Mouse (Mus musculus): ENCODE data around the gene Olfr592. TPM values are rescaled to one million over a fixed set of nuclear protein-coding genes. Genes with fewer than 3 reads are reported as not detected.
"Not testable (repeated sequence)": the region's sequence is repeated elsewhere in the genome, so short reads cannot be mapped to it uniquely, and the experiment has no call there.

Olfr592 gene
- not detected in 2 replicates for polyA plus RNA-seq (2015; fragmentation: Nextera tagmentation; extraction: Ambion mirVana)

DNA sequence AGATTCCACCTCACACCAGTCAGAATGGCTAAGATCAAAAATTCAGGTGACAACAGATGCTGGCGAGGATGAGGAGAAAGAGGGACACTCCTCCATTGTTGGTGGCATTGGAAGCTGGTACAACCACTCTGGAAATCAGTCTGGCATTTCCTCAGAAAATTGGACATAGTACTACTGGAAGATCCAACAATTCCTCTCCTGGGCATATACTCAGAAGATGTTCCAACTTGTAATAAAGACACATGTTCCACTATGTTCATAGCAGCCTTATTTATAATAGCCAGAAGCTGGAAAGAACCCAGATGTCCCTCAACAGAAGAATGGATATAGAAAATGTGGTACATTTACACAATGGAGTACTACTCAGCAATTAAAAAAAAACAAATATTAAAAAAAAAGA, at the start of gene Olfr592:
Olfr592 (plus strand) TSS at position 301 of the 400 bp plus-strand sequence.
- not testable (repeated sequence) for ATAC-seq; H3K27me3 ChIP-seq; H3K27ac ChIP-seq; H3K9ac ChIP-seq (replicated peaks); H3K4me3 ChIP-seq (replicated peaks); H3K4me2 ChIP-seq (replicated peaks); H3K36me3 ChIP-seq; H3K9me3 ChIP-seq; H3K4me1 ChIP-seq (replicated peaks)
- 78% methylated on average over 1 of the region's 1 CpGs for WGBS

DNA sequence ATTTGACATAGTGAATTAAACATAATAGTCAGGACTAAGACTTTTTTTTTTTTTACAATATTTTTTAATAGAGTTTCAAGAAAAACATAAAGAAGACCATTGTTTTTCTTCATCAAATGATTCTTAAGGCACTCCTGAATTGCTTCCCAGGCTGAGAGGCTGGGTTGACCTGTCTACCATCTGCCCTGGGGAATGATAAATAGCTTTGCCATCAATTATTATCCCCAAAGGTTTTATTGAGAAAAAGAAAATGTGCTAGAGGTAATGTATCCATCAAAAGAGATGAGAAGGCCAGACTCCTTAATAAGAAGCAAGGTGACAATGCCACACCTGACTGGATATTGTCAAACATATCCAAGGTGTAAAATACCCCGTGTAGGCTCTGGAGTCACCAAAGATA, 44.0 kb upstream of the Olfr592 start, which contains the start of gene Olfr588-ps1:
Olfr588-ps1 (plus strand) TSS at position 301 of the 400 bp plus-strand sequence.
- H3K9me3 ChIP-seq, result no peaks in the 10 kb centered on the region
- no peak for ATAC-seq
- H3K4me3 ChIP-seq (replicated peaks), result no peak within 1 kb of the TSS
- H3K27me3 ChIP-seq, result no peaks in the 10 kb centered on the region
- no peaks in the 10 kb centered on the region for H3K4me1 ChIP-seq (replicated peaks)
- H3K9ac ChIP-seq (replicated peaks), result no peak within 1 kb of the TSS
- no peak within 1 kb of the TSS for H3K4me2 ChIP-seq (replicated peaks)
- 80% methylated on average over 1 of the region's 1 CpGs for WGBS
- no peak within 1 kb of the TSS for H3K27ac ChIP-seq
- no peaks in the 10 kb centered on the region for H3K36me3 ChIP-seq

DNA sequence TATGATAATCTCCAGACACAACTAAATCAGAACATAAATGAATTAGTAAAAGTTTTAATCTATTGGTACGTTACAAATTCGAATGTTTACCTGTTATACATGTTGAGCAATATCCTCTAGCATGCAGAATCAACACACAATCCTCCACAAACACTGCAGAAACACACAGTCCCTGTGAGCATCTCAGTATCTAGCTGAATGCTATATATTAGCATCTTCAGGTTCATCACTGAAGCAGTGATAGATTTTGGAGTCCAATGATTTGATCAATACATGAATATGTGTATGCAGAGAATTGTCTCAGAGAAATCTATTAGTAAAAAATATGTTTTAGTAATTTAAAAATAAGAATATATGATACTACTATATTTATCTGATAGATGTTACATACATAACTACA, 28.3 kb upstream of the Olfr592 start, which contains the start of gene Olfr589:
Olfr589 (minus strand) TSS at position 101 of the 400 bp plus-strand sequence.
- H3K36me3 ChIP-seq, result no peaks in the 10 kb centered on the region
- H3K27ac ChIP-seq, result no peak within 1 kb of the TSS
- ATAC-seq, result no peak
- WGBS, result 66% methylated on average over 2 of the region's 2 CpGs
- H3K4me3 ChIP-seq (replicated peaks), result no peak within 1 kb of the TSS
- H3K27me3 ChIP-seq, result no peaks in the 10 kb centered on the region
- H3K4me1 ChIP-seq (replicated peaks), result no peaks in the 10 kb centered on the region
- H3K9me3 ChIP-seq, result no peaks in the 10 kb centered on the region
- no peak within 1 kb of the TSS for H3K4me2 ChIP-seq (replicated peaks)
- no peak within 1 kb of the TSS for H3K9ac ChIP-seq (replicated peaks)

DNA sequence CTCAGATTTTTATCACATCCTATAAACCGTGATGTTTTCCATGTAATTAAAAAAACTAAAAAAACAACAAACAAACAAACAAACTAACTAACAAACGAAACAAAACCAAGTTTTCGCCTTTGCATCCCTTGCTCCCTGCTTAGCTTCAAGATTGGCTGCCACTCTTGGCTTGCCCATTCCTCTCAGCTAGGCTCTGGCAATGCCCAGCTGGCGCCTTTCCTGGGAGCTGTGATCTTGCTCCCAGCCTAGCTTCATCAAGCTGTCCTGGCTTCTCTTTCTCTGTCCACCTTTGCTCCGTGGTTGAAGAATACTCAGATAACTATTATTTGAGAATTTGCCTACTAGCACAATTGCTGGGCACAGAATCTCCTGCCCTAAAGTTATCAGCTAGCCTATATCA, 14.9 kb upstream of the Olfr592 start:
- H3K9me3 ChIP-seq, result no peaks in the 10 kb centered on the region
- no peaks in the 10 kb centered on the region for H3K27me3 ChIP-seq
- no peak overlapping the region for H3K27ac ChIP-seq
- no peak overlapping the region for H3K4me3 ChIP-seq (replicated peaks)
- ATAC-seq, result no peak
- H3K4me1 ChIP-seq (replicated peaks), result no peaks in the 10 kb centered on the region
- WGBS, result 83% methylated on average over 5 of the region's 5 CpGs
- H3K36me3 ChIP-seq, result no peaks in the 10 kb centered on the region
- no peak overlapping the region for H3K4me2 ChIP-seq (replicated peaks)
- H3K9ac ChIP-seq (replicated peaks), result no peak overlapping the region

DNA sequence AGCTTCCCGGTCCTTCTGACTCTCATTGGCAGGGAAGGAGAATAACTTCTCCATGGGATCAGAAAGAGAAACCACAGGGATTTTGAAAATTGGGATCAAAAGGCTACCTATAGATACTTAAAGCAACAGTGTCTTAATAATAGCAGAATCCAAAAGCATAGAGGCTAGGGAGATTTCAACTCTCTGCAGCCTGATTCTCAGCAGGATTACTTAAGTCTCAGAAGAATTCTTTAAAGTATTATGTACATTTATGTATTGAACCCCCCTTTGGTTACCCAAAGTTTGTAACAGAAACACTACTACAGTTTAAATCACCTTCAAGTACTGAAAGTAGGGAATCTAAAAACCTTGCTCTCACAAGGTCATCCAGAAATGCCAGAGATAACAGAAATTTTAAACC, 6.4 kb upstream of the Olfr592 start, which contains the start of gene Olfr591:
Olfr591 (minus strand) TSS at position 101 of the 400 bp plus-strand sequence.
- H3K36me3 ChIP-seq, result no peaks in the 10 kb centered on the region
- H3K4me3 ChIP-seq (replicated peaks), result no peak within 1 kb of the TSS
- H3K9ac ChIP-seq (replicated peaks), result no peak within 1 kb of the TSS
- H3K9me3 ChIP-seq, result peaks cover 10% of the 10 kb centered on the region; the same call in 1 of the 2 replicates
- no peak within 1 kb of the TSS for H3K27ac ChIP-seq
- H3K4me1 ChIP-seq (replicated peaks), result no peaks in the 10 kb centered on the region
- ATAC-seq, result no peak
- H3K27me3 ChIP-seq, result no peaks in the 10 kb centered on the region
- WGBS, result 81% methylated on average over 1 of the region's 1 CpGs
- no peak within 1 kb of the TSS for H3K4me2 ChIP-seq (replicated peaks)

DNA sequence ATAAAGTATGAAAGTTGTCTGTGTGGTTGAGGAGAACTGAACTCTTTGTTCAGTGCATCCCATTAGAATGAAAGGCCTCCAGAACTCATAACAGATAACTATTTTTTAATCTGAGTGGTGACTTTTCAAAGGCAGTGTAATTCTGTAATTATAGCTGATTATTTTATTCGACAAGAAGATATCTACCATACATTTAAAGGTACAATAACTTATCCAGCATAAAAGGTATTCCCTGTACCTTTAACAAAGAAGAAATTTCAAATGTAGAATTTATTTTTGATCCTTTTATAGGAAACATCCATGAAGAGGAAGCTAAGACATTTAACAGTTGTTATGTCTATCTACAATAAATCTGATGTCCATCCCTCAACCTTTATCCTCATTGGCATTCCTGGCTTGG, 27.0 kb downstream of the Olfr592 start, which contains the start of gene Olfr593:
Olfr593 (plus strand) TSS at position 301 of the 400 bp plus-strand sequence.
- Histone ChIP-seq H3K4me1 (replicated peaks) (no peaks in the 10 kb centered on the region), H3K4me3 (replicated peaks) (no peak within 1 kb of the TSS), H3K9ac (replicated peaks) (no peak within 1 kb of the TSS), H3K4me2 (replicated peaks) (no peak within 1 kb of the TSS), H3K27me3 (no peaks in the 10 kb centered on the region), H3K9me3 (no peaks in the 10 kb centered on the region), H3K36me3 (no peaks in the 10 kb centered on the region), H3K27ac (no peak within 1 kb of the TSS)
- 69% methylated on average over 1 of the region's 1 CpGs for WGBS
- ATAC-seq, result no peak

DNA sequence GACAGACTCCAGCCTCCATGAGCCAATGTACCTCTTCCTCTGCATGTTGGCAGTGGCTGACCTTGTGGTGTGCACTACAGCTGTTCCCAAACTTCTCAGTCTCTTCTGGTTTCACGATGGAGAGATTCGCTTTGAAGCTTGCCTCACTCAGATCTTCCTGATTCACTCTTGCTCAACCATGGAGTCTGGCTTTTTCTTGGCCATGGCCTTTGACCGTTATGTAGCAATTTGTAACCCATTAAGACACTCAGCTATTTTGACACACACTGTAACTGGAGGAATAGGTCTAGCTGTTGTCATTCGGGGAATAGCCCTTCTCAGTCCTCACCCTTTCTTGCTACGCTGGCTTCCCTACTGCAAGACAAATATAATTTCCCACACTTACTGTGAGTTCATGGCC, 27.4 kb downstream of the Olfr592 start:
- not testable (repeated sequence) for ATAC-seq; H3K9me3 ChIP-seq; H3K9ac ChIP-seq (replicated peaks); H3K27me3 ChIP-seq; H3K4me2 ChIP-seq (replicated peaks); H3K4me1 ChIP-seq (replicated peaks); H3K4me3 ChIP-seq (replicated peaks); H3K27ac ChIP-seq; H3K36me3 ChIP-seq
- WGBS, result 91% methylated on average over 5 of the region's 5 CpGs

DNA sequence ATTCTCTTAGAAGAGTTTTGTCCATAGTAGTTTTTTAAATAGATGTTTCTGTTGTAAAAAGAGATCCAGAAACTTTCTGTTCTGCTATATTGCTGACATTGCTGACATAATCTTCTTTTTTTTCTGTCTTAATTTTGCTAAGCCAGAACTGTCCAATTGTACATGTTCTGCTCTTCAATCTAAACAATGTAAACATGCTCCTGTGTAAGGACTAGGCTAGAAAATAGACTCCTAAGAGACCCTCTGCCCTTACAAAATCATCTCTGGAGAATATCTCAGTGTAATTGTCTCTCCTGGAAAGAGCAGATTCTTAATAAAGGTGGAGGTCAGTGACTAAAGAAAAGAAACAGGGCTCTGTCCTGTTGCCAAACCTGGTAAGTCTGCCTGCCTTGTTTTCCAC, 32.1 kb downstream of the Olfr592 start, which contains the start of gene Olfr594:
Olfr594 (plus strand) TSS at position 301 of the 400 bp plus-strand sequence.
- Histone ChIP-seq H3K4me1 (replicated peaks) (no peaks in the 10 kb centered on the region), H3K9ac (replicated peaks) (no peak within 1 kb of the TSS), H3K4me3 (replicated peaks) (no peak within 1 kb of the TSS), H3K36me3 (no peaks in the 10 kb centered on the region), H3K4me2 (replicated peaks) (no peak within 1 kb of the TSS), H3K9me3 (no peaks in the 10 kb centered on the region), H3K27me3 (no peaks in the 10 kb centered on the region), H3K27ac (no peak within 1 kb of the TSS)
- ATAC-seq, result no peak

Other genes with a start within 250 kb of the Olfr592 start
- not detected in 2 replicates for gene Olfr573-ps1, start 242.2 kb upstream of the Olfr592 start, polyA plus RNA-seq (2015; fragmentation: Nextera tagmentation; extraction: Ambion mirVana)
- not detected in 2 replicates for gene Olfr574, start 236.3 kb upstream of the Olfr592 start, polyA plus RNA-seq (2015; fragmentation: Nextera tagmentation; extraction: Ambion mirVana)
- gene Olfr575, start 226.0 kb upstream of the Olfr592 start, polyA plus RNA-seq (2015; fragmentation: Nextera tagmentation; extraction: Ambion mirVana), result not detected in 2 replicates
- not detected in 2 replicates for gene Olfr576, start 222.1 kb upstream of the Olfr592 start, polyA plus RNA-seq (2015; fragmentation: Nextera tagmentation; extraction: Ambion mirVana)
- gene Olfr577, start 208.9 kb upstream of the Olfr592 start, polyA plus RNA-seq (2015; fragmentation: Nextera tagmentation; extraction: Ambion mirVana), result not detected in 2 replicates
- gene Olfr578, start 195.5 kb upstream of the Olfr592 start, polyA plus RNA-seq (2015; fragmentation: Nextera tagmentation; extraction: Ambion mirVana), result not detected in 2 replicates
- gene Olfr582, start 146.8 kb upstream of the Olfr592 start, polyA plus RNA-seq (2015; fragmentation: Nextera tagmentation; extraction: Ambion mirVana), result not detected in 2 replicates
- gene Olfr583, start 133.5 kb upstream of the Olfr592 start, polyA plus RNA-seq (2015; fragmentation: Nextera tagmentation; extraction: Ambion mirVana), result not detected in 2 replicates
- not detected in 2 replicates for gene Olfr584, start 102.9 kb upstream of the Olfr592 start, polyA plus RNA-seq (2015; fragmentation: Nextera tagmentation; extraction: Ambion mirVana)
- not detected in 2 replicates for gene Olfr585, start 87.1 kb upstream of the Olfr592 start, polyA plus RNA-seq (2015; fragmentation: Nextera tagmentation; extraction: Ambion mirVana)
- gene Olfr586, start 59.2 kb upstream of the Olfr592 start, polyA plus RNA-seq (2015; fragmentation: Nextera tagmentation; extraction: Ambion mirVana), result not detected in 2 replicates
- gene Olfr588-ps1, start 43.9 kb upstream of the Olfr592 start, polyA plus RNA-seq (2015; fragmentation: Nextera tagmentation; extraction: Ambion mirVana), result not detected in 2 replicates
- gene Olfr589, start 28.4 kb upstream of the Olfr592 start, polyA plus RNA-seq (2015; fragmentation: Nextera tagmentation; extraction: Ambion mirVana), result not detected in 2 replicates
- gene Olfr591, start 6.5 kb upstream of the Olfr592 start, polyA plus RNA-seq (2015; fragmentation: Nextera tagmentation; extraction: Ambion mirVana), result not detected in 2 replicates
- not detected in 2 replicates for gene Olfr593, start 27.1 kb downstream of the Olfr592 start, polyA plus RNA-seq (2015; fragmentation: Nextera tagmentation; extraction: Ambion mirVana)
- gene Olfr594, start 32.2 kb downstream of the Olfr592 start, polyA plus RNA-seq (2015; fragmentation: Nextera tagmentation; extraction: Ambion mirVana), result not detected in 2 replicates
- gene Usp17ld, start 67.7 kb downstream of the Olfr592 start, polyA plus RNA-seq (2015; fragmentation: Nextera tagmentation; extraction: Ambion mirVana), result not detected in 2 replicates
- not detected in 2 replicates for gene Olfr596, start 120.8 kb downstream of the Olfr592 start, polyA plus RNA-seq (2015; fragmentation: Nextera tagmentation; extraction: Ambion mirVana)
- not detected in 2 replicates for gene Olfr597, start 131.5 kb downstream of the Olfr592 start, polyA plus RNA-seq (2015; fragmentation: Nextera tagmentation; extraction: Ambion mirVana)
- gene Olfr598, start 138.8 kb downstream of the Olfr592 start, polyA plus RNA-seq (2015; fragmentation: Nextera tagmentation; extraction: Ambion mirVana), result not detected in 2 replicates
- gene Olfr599, start 151.1 kb downstream of the Olfr592 start, polyA plus RNA-seq (2015; fragmentation: Nextera tagmentation; extraction: Ambion mirVana), result not detected in 2 replicates
- not detected in 2 replicates for gene Olfr600, start 164.9 kb downstream of the Olfr592 start, polyA plus RNA-seq (2015; fragmentation: Nextera tagmentation; extraction: Ambion mirVana)
- not detected in 2 replicates for gene Olfr601, start 177.9 kb downstream of the Olfr592 start, polyA plus RNA-seq (2015; fragmentation: Nextera tagmentation; extraction: Ambion mirVana)
- not detected in 2 replicates for gene Olfr603, start 201.4 kb downstream of the Olfr592 start, polyA plus RNA-seq (2015; fragmentation: Nextera tagmentation; extraction: Ambion mirVana)
- not detected in 2 replicates for gene Usp17lc, start 230.3 kb downstream of the Olfr592 start, polyA plus RNA-seq (2015; fragmentation: Nextera tagmentation; extraction: Ambion mirVana)

Measured in midbrain, embryonic 13.5 days (tissue).